Mouse (Mus musculus): ENCODE data around the gene Oscar. TPM values are rescaled to one million over a fixed set of nuclear protein-coding genes. Genes with fewer than 3 reads are reported as not detected.

The Oscar gene
- 1 to 10 TPM; 1.2 to 1.8 TPM for total RNA-seq (2021)
- long read RNA-seq, experiment 1, partial matches to known transcripts = 0 of 1 reads
- long read RNA-seq, experiment 1, other reads (novel, unspliced or antisense) = 1 of 1 reads
- long read RNA-seq, experiment 2 = 0 reads

DNA sequence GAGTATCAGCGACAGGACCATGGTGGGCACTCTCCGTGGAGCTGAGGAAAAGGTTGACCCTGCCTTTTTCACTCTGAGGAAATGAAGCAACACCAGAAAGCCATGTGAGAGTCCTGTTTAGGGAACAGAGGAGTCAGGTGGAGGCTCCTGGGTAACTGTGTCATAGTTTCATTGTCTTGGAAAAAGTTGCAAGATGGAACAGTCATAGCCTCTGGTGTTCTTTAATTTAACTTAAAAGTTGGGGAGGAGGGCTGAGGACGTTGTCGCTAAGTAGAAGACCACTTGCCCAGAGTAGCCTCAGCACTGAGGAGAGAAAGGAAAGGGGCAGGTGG is at the start of gene Oscar:
TSS of gene Oscar (minus strand) at position 101 of the 332 bp plus-strand sequence.
- intact Hi-C loops (cut with DNase I) = no loop called here

DNA sequence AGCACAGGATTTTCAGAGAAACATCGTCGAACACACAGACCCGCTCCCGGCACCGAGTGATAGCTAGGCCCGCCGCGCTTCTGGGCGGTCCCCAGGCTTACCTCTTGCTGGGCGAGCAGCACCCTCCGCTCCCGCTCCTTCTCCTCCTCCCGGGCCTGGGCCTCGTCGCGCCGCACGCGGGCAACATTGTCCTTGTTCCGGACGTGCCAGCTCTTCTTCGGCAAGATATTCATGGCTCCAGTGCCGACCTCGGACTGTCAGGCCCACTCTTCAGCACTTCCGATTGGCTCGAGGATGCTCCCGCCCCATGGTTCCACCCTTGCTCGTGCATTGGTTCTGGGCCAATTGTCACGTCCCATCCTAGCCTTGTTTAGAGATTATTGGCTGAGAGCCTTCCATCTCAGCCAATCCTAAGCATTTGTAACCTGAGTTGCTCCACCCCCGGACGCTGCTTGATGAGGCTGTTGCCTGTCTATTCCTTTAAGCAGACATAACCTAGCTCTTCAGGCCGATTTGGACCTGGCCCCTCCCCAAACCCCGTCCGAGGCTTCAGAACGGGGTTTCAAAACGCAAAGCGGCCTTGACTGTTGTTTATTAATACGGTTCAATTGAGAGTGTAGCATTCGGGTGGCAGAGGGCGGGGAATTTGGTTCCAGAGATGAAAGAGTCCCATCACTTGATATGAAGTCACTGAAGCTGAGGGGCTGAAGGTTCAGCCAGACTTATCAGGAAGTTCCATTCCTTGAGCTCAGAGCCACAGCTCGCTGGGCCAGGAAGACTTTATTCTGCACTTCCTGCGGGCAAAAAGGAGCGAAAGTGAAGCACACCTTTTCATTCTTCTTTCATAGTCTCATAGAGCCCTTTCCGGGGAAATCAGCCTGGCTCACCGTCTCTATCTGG is 49.5 kb upstream of the Oscar start, which contains the start of gene Leng1:
TSS of gene Leng1 (minus strand) at position 626 of the 900 bp plus-strand sequence.
- intact Hi-C loops (cut with DNase I) = loop anchor here (10.0 kb wide), 1 partner anchor 809 kb away; no protein-coding TSS in a partner anchor
- DNase-seq (ENCODE audit: low spot score in 2 of 2) = peak; percentile 97 to 98

More for the DNA sequence above, at the start of gene Oscar:
- no peak for DNase-seq (ENCODE audit: low spot score in 2 of 2)

DNA sequence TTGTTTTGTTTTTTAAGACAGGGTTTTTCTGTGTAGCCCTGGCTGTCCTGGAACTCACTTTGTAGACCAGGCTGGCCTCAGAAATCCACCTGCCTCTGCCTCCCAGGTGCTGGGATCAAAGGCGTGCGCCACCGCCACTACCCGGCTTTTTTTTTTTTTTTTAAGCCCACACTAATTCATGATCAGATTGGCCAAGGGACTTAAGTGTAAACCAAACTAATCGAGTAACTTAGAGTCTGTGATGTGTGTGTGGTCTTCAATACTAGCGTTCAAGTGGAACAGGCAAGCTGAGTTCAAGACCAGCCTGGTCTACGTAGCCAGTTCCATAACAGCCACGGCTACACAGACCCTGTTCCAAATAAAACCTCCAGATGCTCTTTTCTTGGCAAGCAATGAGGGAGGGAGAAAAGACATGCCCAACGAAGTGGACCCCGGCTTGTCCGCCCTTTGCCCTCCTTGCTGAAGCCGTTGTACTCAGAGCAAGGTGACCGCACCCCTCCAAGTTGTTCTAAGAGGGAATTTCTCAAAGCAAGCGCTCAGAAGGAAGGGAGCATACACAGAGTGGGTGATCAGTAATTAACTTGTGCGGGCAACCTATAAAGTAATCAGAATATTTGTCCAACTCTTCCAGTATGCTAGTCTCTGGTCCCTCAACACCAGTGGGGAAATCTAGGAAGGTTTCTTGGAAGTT is 48.7 kb upstream of the Oscar start:
- intact Hi-C loops (cut with DNase I) = loop anchor here (10.0 kb wide), 1 partner anchor 810 kb away; no protein-coding TSS in a partner anchor
- no peak for DNase-seq (ENCODE audit: low spot score in 2 of 2)

DNA sequence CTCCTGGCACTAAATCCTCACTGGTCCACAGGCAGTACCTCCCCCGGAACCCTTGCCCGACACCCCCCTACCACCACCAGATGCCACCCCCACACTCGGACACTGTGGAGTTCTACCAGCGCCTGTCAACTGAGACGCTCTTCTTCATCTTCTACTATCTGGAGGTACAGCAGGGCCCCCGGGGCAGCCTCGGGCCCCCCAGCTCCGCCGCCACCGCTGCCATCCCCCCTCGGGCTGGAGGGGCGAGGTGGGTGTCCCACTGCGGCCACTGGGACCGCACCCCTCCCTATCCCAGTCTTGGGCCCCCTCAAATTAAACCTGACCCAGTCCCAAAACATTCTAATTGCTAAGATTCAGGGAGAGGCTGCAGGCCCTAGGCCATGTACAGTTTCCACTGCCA is 42.6 kb upstream of the Oscar start:
- no peak for DNase-seq (ENCODE audit: low spot score in 2 of 2)
- intact Hi-C loops (cut with DNase I) = no loop called here

DNA sequence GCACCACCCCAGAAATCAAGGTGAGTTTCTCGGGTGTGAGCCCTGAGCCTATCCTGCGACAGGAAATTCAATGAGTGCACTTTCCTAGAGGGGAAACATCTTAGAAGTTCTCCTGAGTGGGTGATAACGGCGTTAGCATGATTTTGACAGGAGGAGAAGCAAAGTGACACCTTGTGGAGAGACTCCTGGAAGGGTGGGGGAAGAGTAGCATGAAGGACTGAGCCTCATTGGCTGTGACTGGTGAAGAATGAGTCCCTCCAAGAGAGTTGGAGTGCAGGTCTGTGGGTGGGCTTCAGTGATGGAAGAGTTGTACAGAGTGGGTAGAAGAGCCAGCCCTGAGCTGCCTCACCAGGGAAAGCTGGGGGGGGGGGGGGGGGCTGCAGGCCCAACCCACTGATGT is 41.0 kb upstream of the Oscar start:
- intact Hi-C loops (cut with DNase I) = no loop called here
- DNase-seq (ENCODE audit: low spot score in 2 of 2) = peak in 1 of 2 experiments; percentile 28

DNA sequence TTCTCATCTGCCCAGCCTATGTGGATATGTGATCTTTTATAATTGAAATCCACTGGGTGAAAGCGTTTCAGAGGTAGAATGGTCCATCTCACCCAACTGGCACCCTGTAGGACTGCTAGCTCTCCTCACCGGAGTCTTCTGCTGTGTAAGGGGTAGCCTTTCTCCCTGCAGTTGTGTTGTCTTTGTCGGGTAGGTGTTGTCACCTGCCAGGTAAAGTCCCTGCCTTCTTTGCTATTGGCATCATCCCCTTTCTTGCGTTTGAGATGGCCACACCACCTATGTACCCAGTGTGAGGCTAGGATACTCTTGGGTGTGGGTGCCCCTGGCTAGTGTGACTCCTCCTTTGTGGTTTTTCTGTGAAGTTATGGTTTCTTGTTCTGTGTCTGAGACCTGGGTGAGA is 30.7 kb upstream of the Oscar start:
- intact Hi-C loops (cut with DNase I) = loop anchor here (5.0 kb wide), 1 partner anchor 46 kb away; the partner anchor contains the start of genes Mboat7 and Tsen34
- DNase-seq (ENCODE audit: low spot score in 2 of 2) = no peak

DNA sequence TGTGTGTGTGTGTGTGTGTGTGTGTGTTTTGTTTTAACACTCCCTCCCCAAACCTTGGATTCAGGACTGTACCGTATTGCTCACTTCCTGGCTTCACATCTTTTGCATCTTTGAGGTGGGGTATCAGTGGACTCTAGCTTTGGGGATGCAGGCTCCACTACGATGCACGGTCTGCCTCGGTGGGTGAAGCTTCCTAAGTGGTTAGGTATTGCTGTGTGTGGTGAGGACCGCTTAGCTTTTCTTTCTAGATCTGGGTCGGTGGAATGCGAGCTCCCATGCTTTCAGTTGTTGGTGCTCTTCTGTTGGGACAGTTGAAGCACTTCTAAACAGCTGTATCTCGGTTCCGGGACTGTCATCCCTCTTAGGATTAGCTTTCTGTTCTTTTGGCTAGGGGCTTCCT is 30.2 kb upstream of the Oscar start:
- DNase-seq (ENCODE audit: low spot score in 2 of 2) = no peak
- intact Hi-C loops (cut with DNase I) = loop anchor here (5.0 kb wide), 1 partner anchor 46 kb away; the partner anchor contains the start of genes Mboat7 and Tsen34

DNA sequence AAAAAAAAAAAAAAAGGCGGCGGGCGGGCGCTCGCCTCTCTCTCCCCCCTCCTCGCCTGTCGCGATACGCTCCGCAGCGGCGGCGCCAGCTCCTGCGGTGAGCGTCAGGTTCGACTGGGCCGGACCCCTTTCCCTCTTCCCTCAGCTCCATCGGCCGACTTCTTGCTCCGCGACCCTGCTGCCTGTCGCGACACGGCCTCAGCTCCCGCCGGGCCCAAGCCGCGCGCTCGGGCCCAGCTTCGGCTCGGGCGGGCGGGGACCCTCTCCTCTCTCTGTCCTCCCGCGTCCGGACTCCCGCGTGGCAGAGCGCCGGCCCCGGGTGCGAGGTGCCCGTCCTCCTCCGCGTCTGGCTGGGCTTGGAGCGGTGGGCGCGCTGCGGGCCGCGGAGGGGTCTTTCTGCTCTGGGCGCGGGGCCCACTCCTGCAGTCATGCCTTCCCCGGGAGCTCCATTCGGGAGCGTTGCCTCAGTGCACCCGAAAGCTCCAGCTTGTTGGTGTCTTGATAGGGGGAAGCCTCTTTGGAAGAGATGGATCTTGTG is 29.6 kb upstream of the Oscar start:
- intact Hi-C loops (cut with DNase I) = loop anchor here (5.0 kb wide), 1 partner anchor 47 kb away; the partner anchor contains the start of genes Mboat7 and Tsen34
- peak in 1 of 2 experiments; percentile 28 for DNase-seq (ENCODE audit: low spot score in 2 of 2)

DNA sequence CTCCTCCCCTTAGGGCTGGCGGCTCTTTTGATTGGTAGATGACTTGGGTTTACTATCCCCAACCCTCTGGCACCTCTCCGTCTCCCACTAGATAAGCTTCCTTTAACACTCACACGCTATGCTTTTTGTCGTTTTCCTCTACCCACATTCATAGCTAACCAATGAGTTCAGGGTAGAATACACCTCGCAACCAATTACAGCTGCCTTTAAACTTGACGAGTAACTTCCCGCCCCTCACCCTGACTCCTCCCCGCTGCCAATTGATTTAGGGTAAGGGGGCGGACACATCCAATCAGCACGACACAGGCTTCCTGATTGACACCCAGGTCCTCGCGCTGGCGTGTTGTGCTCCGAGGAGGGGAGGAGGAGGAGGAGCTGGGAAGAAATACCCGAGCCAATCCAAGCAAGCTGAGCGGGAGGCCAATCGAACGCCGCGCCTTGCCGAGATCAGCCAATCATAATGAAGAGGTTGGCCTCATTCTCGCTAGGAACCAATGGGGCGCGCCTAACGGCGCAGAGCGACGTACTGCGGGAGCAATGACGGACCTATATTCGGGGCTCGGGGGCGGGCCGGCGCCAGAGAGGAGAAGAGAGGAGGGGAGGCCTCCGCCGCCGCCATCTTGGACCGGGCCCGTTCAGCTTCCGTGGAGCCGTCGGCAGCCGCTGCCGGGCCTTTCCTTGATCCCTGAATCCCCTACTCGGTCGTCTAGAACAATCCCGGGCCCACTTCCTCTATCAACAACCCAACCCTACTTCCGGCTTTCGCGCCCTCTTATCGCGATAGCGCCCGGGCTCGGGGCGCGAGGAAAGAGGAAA is 28.9 kb upstream of the Oscar start, which contains the start of gene Cnot3:
TSS of gene Cnot3 (plus strand) at position 597 of the 816 bp plus-strand sequence.
- intact Hi-C loops (cut with DNase I) = loop anchor here (5.0 kb wide), 1 partner anchor 47 kb away; the partner anchor contains the start of genes Mboat7 and Tsen34
- peak; percentile 99 to 100 for DNase-seq (ENCODE audit: low spot score in 2 of 2)

DNA sequence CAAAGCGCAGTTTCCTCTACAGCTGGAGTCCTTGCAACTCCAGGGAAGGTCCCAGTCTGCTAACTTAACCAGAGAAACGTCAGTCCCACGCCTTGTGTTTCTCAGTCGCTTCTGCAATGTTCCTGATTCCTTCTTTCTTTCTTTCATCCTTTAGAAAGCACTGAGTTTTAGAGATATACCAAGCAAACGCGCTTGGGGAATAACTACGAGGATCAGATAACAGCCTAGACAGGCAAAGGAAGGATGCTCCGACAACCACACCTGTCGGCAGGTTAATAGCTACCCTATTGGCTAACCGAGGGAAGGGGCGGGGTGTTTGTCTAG is 28.4 kb upstream of the Oscar start:
- DNase-seq (ENCODE audit: low spot score in 2 of 2) = no peak
- intact Hi-C loops (cut with DNase I) = no loop called here

DNA sequence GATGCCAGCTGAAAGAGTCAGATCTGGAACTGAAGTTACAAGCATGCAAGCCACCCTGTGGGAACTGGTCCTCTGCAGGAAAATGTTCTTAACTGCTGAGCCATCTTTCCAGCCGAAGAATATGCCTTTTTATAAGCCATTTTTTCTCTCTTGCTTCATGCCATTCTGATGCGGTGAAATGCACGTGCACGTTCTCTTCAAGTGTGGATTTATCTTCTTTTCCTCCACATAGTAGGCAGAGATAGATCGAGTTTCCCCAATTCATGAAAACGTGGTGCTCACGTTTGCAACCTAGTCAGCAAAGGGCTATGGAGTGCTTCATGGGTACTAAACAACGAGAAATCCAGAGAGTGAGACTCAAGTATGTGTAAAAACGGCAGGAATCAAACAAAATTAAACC is 27.9 kb upstream of the Oscar start:
- no peak for DNase-seq (ENCODE audit: low spot score in 2 of 2)
- intact Hi-C loops (cut with DNase I) = no loop called here

DNA sequence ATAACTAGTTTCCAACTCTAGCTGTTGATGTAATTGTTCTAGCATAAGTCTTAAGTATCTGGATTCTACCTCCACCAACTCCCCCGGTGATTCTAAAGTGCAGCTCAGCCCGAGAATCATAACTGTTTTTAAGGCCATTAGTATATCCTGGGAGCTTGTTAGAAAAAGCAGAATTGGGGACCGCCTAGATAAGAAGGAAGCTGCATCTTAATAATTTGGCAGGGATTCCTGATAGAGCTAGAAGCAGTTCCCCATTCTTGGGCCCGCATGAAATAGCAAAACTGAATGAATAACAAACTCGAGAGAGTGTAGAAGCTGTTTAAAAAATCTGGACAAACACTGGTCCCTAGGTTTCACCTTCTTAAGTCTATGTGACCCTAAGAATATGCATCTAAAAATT is 27.5 kb upstream of the Oscar start:
- no peak for DNase-seq (ENCODE audit: low spot score in 2 of 2)
- intact Hi-C loops (cut with DNase I) = no loop called here

DNA sequence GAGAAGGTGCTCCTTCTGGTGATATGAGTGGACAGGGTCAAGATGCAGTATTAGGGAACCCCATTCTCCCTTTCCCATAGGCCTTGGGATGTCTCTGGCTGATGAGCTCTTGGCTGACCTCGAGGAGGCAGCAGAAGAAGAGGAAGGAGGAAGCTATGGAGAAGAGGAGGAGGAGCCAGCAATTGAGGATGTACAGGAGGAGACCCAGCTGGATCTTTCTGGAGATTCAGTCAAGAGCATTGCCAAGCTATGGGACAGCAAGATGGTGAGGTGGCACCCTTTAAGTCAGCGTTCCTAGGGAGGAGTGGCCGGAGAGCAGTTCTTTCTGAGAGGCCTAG is 14.5 kb upstream of the Oscar start:
- intact Hi-C loops (cut with DNase I) = no loop called here
- no peak for DNase-seq (ENCODE audit: low spot score in 2 of 2)

DNA sequence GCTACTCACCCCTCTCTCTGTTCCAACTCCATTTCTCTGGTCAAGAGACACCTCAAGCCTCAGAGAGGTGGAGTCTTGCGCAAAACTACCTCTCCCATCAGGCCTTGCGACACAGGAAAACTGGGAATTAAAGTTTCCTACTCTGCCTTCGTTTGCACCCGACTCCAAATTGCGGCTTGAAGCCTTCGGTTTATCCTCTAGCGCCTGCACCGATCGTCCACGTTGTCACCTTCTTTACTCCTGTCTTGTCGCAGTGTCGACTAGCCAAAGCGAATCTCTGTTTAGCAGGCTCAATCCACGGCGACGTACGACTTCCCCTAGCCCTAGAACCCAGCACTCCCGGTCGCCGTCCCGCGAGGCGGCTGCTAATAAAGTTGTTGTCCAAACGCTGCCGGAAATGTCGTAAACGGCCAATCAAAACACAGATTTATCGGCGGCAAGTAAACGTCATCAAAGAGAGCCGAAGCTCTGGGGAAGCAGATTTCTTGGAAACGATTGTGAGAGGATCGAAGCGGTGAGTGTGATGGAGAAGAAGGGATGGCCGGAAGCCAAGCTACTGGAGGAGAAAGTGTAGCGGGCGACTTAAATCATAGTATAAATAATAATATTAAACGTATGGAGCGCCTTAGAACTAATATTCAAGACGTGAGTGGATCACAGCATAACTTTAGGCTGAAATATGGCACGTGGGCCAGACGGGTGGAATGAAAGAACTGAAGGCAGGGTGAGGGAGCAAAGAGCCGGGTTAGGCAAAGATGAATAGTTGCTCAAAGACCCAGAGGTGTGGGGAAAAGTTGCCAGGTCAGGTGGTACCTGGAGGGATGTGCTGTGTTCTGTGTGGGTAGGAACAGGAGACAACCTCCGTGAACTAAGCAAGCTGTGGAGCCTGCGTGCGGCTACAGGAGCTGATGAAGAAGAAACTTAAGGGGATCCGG is 13.9 kb upstream of the Oscar start, which contains the start of the genes Tfpt and Prpf31:
TSS of gene Tfpt (minus strand) at position 387 of the 935 bp plus-strand sequence.
TSS of gene Prpf31 (plus strand) at position 443 of the 935 bp plus-strand sequence.
- intact Hi-C loops (cut with DNase I) = no loop called here
- peak; percentile 94 to 95 for DNase-seq (ENCODE audit: low spot score in 2 of 2)

DNA sequence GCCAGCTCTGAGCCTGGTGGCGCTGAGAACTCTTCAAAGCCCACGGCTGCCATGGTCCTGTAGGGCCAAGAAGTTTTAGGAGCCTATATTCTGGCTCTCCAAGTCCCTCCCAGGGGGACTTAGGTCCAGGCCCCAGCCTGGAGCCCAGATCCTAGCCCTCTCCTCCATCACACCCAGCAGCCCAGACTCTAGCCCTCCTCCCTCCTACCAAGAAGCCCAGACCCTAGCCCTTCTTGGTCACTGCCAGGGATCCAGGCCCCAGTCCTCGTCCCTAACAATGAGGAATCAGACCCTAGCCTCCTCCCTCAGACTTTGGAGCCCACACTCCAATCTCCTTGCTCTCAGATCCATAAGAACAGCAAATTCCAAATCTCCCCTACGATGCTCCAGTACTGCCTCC is 13.1 kb upstream of the Oscar start:
- intact Hi-C loops (cut with DNase I) = no loop called here
- DNase-seq (ENCODE audit: low spot score in 2 of 2) = no peak

DNA sequence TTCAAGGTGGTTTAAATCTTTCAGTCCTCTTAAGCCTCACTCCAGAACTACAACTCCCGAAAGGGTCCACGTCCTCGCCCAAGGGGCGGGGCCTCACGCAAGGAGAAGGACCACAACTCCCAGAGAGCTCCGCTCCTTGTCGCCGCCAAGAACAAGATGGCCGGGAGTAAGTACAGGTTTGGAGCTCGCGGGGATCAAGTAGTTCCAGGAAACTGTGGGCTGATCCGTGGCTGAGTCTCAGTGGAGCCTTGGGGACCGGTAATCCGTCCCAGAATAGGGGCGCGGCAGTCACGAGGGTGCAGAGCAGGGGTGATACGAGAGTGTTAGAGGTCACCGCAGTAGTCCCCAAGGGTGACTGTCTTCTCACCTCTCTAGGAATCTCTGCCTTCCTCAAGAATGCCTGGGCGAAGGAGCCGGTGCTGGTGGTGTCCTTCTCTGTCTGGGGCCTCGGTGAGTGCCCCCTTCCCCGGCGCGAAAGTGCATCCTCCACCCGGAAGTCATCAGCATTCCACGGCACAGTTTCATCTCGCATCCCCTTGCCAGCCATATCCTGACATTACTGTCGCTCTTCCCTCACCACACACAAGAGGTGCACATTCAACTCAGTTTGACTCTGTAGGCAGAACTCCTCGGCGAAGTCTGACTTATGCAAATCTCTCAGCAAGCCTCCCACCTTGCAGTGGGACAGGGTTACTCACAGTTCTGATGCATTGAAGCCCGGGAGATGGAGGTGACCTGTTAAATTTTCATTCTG is 1.5 kb upstream of the Oscar start, which contains the start of gene Ndufa3:
TSS of gene Ndufa3 (plus strand) at position 132 of the 754 bp plus-strand sequence.
- peak; percentile 87 to 93 for DNase-seq (ENCODE audit: low spot score in 2 of 2)
- intact Hi-C loops (cut with DNase I) = no loop called here
